Mouse (Mus musculus): ENCODE measurements around the gene Gm11232. TPM values are rescaled to one million over a fixed set of nuclear protein-coding genes. Genes with fewer than 3 reads are reported as not detected.

The Gm11232 gene
- polyA plus RNA-seq, 2 experiments: 0.04 TPM; not detected in 1

DNA sequence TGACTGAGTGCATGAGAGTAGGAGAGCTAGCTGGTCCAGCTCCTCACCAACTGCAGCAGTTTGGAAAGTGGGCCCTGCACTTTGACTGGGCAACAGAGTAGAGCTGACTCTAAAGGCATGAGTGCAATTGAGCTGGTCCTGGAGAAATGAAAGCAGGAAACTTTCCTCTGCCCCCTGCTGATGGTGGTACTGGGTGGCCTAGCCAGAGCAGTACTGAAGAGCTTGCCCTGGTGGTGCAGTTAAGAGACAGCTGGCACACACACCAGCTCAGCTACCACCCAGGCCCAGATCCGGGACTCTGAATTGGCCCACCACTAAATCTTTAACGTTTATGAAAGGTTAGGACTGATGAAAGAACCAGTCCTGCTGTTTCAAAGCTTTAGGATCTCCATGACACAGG lies 31.9 kb downstream of the Gm11232 start:
- WGBS: 43% methylated on average over 2 of the region's 2 CpGs
- DNase-seq (ENCODE audit: low spot score) (no peak), ATAC-seq (ENCODE audit: low FRiP score, low read depth) (no peak)
- H3K27me3 ChIP-seq (ENCODE audit: control insufficient read depth, insufficient read depth, low read length): no peaks in the 10 kb centered on the region
- H3K36me3 ChIP-seq (ENCODE audit: control insufficient read depth, insufficient read depth, low read length): no peaks in the 10 kb centered on the region
- no peaks in the 10 kb centered on the region for H3K4me1 ChIP-seq (ENCODE audit: control insufficient read depth, insufficient read depth, low read length)
- no peak overlapping the region for H3K27ac ChIP-seq (replicated peaks; ENCODE audit: low read depth, low read length)
- H3K9me3 ChIP-seq (ENCODE audit: control insufficient read depth, low read length): no peaks in the 10 kb centered on the region
- no peak overlapping the region for H3K4me2 ChIP-seq (replicated peaks; ENCODE audit: low read depth, low read length, severe bottlenecking)
- no peak for TF ChIP-seq POLR2A (IDR thresholded peaks at IDR 0.05; ENCODE audit: borderline replicate concordance, extremely low read depth, insufficient read depth, insufficient read length)
- H3K4me3 ChIP-seq (replicated peaks; ENCODE audit: low read length): no peak overlapping the region
- H3K9ac ChIP-seq (ENCODE audit: low read depth, low read length, severe bottlenecking): no peak overlapping the region

Measured in limb, embryonic 14.5 days (tissue).